Mouse (Mus musculus) heart, adult 2 months (tissue): ENCODE data around the gene Abca8b.

Experiments used
- CTCF ChIP-seq: fragments of 200-600 bp; IDR thresholded peaks from 2 replicates; pipeline ENCODE4 v1.8.1; 2022; ENCODE audit warnings: antibody characterized with exemption, mild to moderate bottlenecking, moderate library complexity
- EP300 ChIP-seq: fragments of 200-500 bp; IDR thresholded peaks from 2 replicates; pipeline ENCODE4 v1.6.1; 2011; ENCODE audit warnings: low read depth, low read length, control low read depth; ENCODE audit not compliant: insufficient read depth

DNA sequence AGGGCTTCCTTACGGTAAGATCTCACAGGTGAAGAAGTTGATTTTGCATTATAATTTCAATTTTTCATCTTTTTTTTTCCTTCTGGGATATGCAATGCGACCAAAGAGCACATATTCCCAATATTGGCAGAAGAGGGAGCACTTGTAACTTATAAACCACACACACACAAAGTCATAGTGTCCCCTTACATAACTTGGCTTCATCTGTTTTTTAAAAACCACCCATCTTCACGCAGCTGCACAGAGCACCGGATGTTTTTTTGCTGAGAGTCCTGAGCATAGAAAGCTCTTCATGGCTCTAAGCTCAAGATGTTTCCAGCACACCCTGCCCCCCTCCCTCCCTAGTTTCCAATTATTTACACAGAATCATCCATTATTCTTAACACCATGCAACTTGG, 103.7 kb downstream of the Abca8b start:
- TF ChIP-seq CTCF = peak; percentile 70
- peak; percentile 45; the same call in 1 of the 2 replicates for TF ChIP-seq EP300
